Mouse (Mus musculus): ENCODE measurements around the gene Psmb7.

Gene Psmb7

GRCm38 (mm10) chr2:38546748-38547147, 97.1 kb downstream of the Psmb7 start:
- DNase-seq (ENCODE audit: extremely low spot score, low read depth, low spot score) = no peak

- no peak for DNase-seq (ENCODE audit: extremely low spot score, low read depth, low spot score)
Measured at GRCm38 (mm10) chr2:38546222-38546621, 97.7 kb downstream of the Psmb7 start.

- no peak for DNase-seq (ENCODE audit: extremely low spot score, low read depth, low spot score)
Measured at GRCm38 (mm10) chr2:38545706-38546105, 98.2 kb downstream of the Psmb7 start.

GRCm38 (mm10) chr2:38544982-38545381, 98.9 kb downstream of the Psmb7 start:
- no peak for DNase-seq (ENCODE audit: extremely low spot score, low read depth, low spot score)

GRCm38 (mm10) chr2:38544341-38544740, 99.5 kb downstream of the Psmb7 start:
- no peak for DNase-seq (ENCODE audit: extremely low spot score, low read depth, low spot score)

- no peak for DNase-seq (ENCODE audit: extremely low spot score, low read depth, low spot score)
Measured at GRCm38 (mm10) chr2:38543158-38543557, 100.7 kb downstream of the Psmb7 start.

- no peak for DNase-seq (ENCODE audit: extremely low spot score, low read depth, low spot score)
Measured at GRCm38 (mm10) chr2:38542366-38542765, 101.5 kb downstream of the Psmb7 start.

- no peak for DNase-seq (ENCODE audit: extremely low spot score, low read depth, low spot score)
Measured at GRCm38 (mm10) chr2:38541570-38541969, 102.3 kb downstream of the Psmb7 start.

- no peak for DNase-seq (ENCODE audit: extremely low spot score, low read depth, low spot score)
Measured at GRCm38 (mm10) chr2:38541101-38541500, 102.8 kb downstream of the Psmb7 start.

- DNase-seq (ENCODE audit: extremely low spot score, low read depth, low spot score) = no peak
Measured at GRCm38 (mm10) chr2:38540666-38541065, 103.2 kb downstream of the Psmb7 start.

GRCm38 (mm10) chr2:38539677-38540076, 104.2 kb downstream of the Psmb7 start:
- no peak for DNase-seq (ENCODE audit: extremely low spot score, low read depth, low spot score)
